Mouse (Mus musculus): ENCODE data around the gene Slc16a7. TPM values are rescaled to one million over a fixed set of nuclear protein-coding genes. Genes with fewer than 3 reads are reported as not detected.
A peak's percentile ranks its signal among the peaks of the same experiment; 100 is the strongest.

Gene Slc16a7
- polyA plus RNA-seq, 1 experiment from 2014 or later: 15.4 TPM

DNA sequence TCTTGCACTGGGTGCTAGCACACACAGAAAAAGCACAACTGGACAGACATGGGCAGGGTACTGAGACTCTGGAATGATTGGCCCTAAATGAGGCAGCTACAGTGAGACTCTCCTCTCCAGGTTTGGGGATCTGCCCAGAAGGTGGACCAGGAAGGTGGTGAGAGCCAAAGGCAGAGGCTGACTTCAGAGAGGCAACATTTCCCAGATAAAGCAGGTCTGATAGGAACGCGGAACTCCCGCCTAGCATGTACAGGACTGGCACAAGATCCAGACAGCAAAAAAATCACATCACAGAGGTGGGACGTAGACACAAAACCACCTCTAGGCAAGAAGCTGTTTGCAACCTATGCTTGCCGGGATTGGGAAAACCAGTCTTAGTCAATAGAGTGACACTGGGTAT, 55.5 kb downstream of the Slc16a7 start:
- Histone ChIP-seq H3K4me2 (replicated peaks; ENCODE audit: low read depth) (no peak overlapping the region), H3K4me1 (replicated peaks; ENCODE audit: control insufficient read depth, insufficient read depth) (no peaks in the 10 kb centered on the region), H3K9ac (ENCODE audit: low read length) (no peak overlapping the region), H3K27me3 (ENCODE audit: control insufficient read depth, insufficient read depth, low read length) (no peaks in the 10 kb centered on the region), H3K36me3 (ENCODE audit: control insufficient read depth, insufficient read depth, low read length) (no peaks in the 10 kb centered on the region), H3K4me3 (ENCODE audit: low read depth, low read length) (no peak overlapping the region), H3K27ac (replicated peaks) (no peak overlapping the region), H3K9me3 (ENCODE audit: control insufficient read depth, low read length) (no peaks in the 10 kb centered on the region)
- 67% methylated on average over 5 of the region's 5 CpGs for WGBS
- DNase-seq (ENCODE audit: low spot score): peak; percentile 29
- ATAC-seq (ENCODE audit: low FRiP score, low TSS enrichment): peak; percentile 53; the same call in 1 of the 2 replicates
- TF ChIP-seq EP300 (optimal IDR thresholded peaks at IDR 0.05) (no peak), CTCF (IDR thresholded peaks at IDR 0.05; ENCODE audit: low read depth) (no peak)

DNA sequence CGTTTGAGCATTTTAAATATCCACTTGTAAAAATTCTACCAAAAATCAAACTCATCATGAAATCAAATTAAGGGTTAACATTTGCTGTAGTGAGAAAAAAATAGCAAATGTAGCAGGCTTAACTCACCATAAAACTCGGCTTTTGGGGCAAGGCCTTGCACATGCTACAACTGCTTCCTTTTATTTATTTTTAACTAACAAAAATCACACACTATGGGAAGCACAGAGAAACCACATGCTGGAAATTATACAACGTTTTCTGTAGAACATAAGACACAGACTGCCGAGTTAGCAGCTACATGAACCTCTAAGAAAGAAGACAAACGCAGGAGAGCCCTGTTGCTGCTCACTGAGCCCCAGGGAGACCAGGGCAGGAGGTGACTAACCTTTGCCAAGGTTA, 57.9 kb downstream of the Slc16a7 start:
- H3K9me3 ChIP-seq (ENCODE audit: control insufficient read depth, low read length): no peaks in the 10 kb centered on the region
- 38% methylated on average over 5 of the region's 5 CpGs for WGBS
- no peaks in the 10 kb centered on the region for H3K36me3 ChIP-seq (ENCODE audit: control insufficient read depth, insufficient read depth, low read length)
- no peaks in the 10 kb centered on the region for H3K27me3 ChIP-seq (ENCODE audit: control insufficient read depth, insufficient read depth, low read length)
- ATAC-seq (ENCODE audit: low FRiP score, low TSS enrichment): no peak
- 0 out of 2 replicates have a peak overlapping the region, but pooled peaks have one; percentile 50 for H3K27ac ChIP-seq (replicated peaks)
- no peak for DNase-seq (ENCODE audit: low spot score)
- TF ChIP-seq CTCF (IDR thresholded peaks at IDR 0.05; ENCODE audit: low read depth) (no peak), EP300 (optimal IDR thresholded peaks at IDR 0.05) (no peak)
- no peak overlapping the region for H3K4me2 ChIP-seq (replicated peaks; ENCODE audit: low read depth)
- no peaks in the 10 kb centered on the region for H3K4me1 ChIP-seq (replicated peaks; ENCODE audit: control insufficient read depth, insufficient read depth)
- H3K4me3 ChIP-seq (ENCODE audit: low read depth, low read length): no peak overlapping the region
- no peak overlapping the region for H3K9ac ChIP-seq (ENCODE audit: low read length)

DNA sequence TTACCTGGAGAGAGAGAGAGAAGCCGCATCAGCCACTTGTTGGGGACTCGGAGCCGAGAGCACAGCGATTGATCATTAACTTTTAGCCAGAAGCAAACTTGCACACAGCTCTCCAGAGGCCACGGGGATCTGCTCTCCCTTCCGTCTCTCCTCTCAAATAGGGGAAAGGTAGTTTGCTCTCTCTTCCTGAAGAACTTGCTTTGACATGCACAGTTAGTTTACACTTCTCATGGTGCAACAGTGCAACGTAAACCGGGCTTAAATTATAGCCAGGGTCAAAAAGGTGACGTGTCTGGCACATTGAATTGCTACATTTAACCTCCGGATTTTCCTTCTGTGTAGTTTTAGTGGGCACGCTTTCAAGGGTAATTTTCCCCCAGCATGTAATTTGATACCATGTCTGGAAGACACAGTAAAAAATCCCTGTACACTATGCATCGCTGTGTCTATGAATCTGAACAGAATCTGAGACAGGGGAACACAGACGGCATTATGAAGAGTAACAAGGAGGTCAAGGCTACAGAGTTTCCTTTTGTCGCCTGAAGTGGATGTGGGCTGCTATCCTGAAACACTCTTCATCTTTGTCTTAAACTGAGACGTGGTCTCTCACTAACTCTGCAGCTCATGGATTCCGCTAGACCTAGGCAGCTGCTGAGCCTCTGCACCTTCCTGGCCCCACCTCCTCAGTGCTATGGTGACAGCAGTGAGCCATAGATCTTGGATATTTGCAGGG, 60.8 kb downstream of the Slc16a7 start:
- Histone ChIP-seq H3K36me3 (ENCODE audit: control insufficient read depth, insufficient read depth, low read length) (no peaks in the 10 kb centered on the region), H3K27ac (replicated peaks) (peak overlapping the region; percentile 25), H3K4me2 (replicated peaks; ENCODE audit: low read depth) (peak overlapping the region; percentile 39), H3K9me3 (ENCODE audit: control insufficient read depth, low read length) (no peaks in the 10 kb centered on the region), H3K9ac (ENCODE audit: low read length) (no peak overlapping the region), H3K4me3 (ENCODE audit: low read depth, low read length) (peak overlapping the region; percentile 1; the same call in 1 of the 2 replicates), H3K27me3 (ENCODE audit: control insufficient read depth, insufficient read depth, low read length) (no peaks in the 10 kb centered on the region), H3K4me1 (replicated peaks; ENCODE audit: control insufficient read depth, insufficient read depth) (no peaks in the 10 kb centered on the region)
- TF ChIP-seq EP300 (optimal IDR thresholded peaks at IDR 0.05) (no peak), CTCF (IDR thresholded peaks at IDR 0.05; ENCODE audit: low read depth) (no peak)
- DNase-seq (ENCODE audit: low spot score) (peak; percentile 39), ATAC-seq (ENCODE audit: low FRiP score, low TSS enrichment) (peak; percentile 58)
- 9% methylated on average over 16 of the region's 16 CpGs for WGBS

GRCm38 (mm10) chr10:125324871-125325565, 64.2 kb downstream of the Slc16a7 start:
- no peak for TF ChIP-seq CTCF (IDR thresholded peaks at IDR 0.05; ENCODE audit: low read depth)
- no peak for TF ChIP-seq EP300 (optimal IDR thresholded peaks at IDR 0.05)
- no peak overlapping the region for H3K27ac ChIP-seq (replicated peaks)
- no peak for ATAC-seq (ENCODE audit: low FRiP score, low TSS enrichment)
- no peaks in the 10 kb centered on the region for H3K27me3 ChIP-seq (ENCODE audit: control insufficient read depth, insufficient read depth, low read length)
- H3K9ac ChIP-seq (ENCODE audit: low read length): no peak overlapping the region
- H3K36me3 ChIP-seq (ENCODE audit: control insufficient read depth, insufficient read depth, low read length): no peaks in the 10 kb centered on the region
- H3K4me2 ChIP-seq (replicated peaks; ENCODE audit: low read depth): no peak overlapping the region
- no peaks in the 10 kb centered on the region for H3K4me1 ChIP-seq (replicated peaks; ENCODE audit: control insufficient read depth, insufficient read depth)
- 81% methylated on average over 7 of the region's 7 CpGs for WGBS
- no peaks in the 10 kb centered on the region for H3K9me3 ChIP-seq (ENCODE audit: control insufficient read depth, low read length)
- no peak overlapping the region for H3K4me3 ChIP-seq (ENCODE audit: low read depth, low read length)
- no peak for DNase-seq (ENCODE audit: low spot score)

GRCm38 (mm10) chr10:125324149-125324834, 65.0 kb downstream of the Slc16a7 start:
- no peaks in the 10 kb centered on the region for H3K9me3 ChIP-seq (ENCODE audit: control insufficient read depth, low read length)
- H3K4me3 ChIP-seq (ENCODE audit: low read depth, low read length): no peak overlapping the region
- DNase-seq (ENCODE audit: low spot score) (no peak), ATAC-seq (ENCODE audit: low FRiP score, low TSS enrichment) (peak; percentile 67)
- 70% methylated on average over 13 of the region's 13 CpGs for WGBS
- no peaks in the 10 kb centered on the region for H3K27me3 ChIP-seq (ENCODE audit: control insufficient read depth, insufficient read depth, low read length)
- TF ChIP-seq EP300 (optimal IDR thresholded peaks at IDR 0.05): no peak
- TF ChIP-seq CTCF (IDR thresholded peaks at IDR 0.05; ENCODE audit: low read depth): no peak
- H3K4me2 ChIP-seq (replicated peaks; ENCODE audit: low read depth): no peak overlapping the region
- H3K9ac ChIP-seq (ENCODE audit: low read length): no peak overlapping the region
- no peaks in the 10 kb centered on the region for H3K4me1 ChIP-seq (replicated peaks; ENCODE audit: control insufficient read depth, insufficient read depth)
- H3K27ac ChIP-seq (replicated peaks): no peak overlapping the region
- H3K36me3 ChIP-seq (ENCODE audit: control insufficient read depth, insufficient read depth, low read length): no peaks in the 10 kb centered on the region
